Mouse (Mus musculus): ENCODE measurements around the gene Ppp1r13l. TPM values are rescaled to one million over a fixed set of nuclear protein-coding genes. Genes with fewer than 3 reads are reported as not detected.

The Ppp1r13l gene
- polyA plus RNA-seq (2012; rRNA removed), result 21.4 and 23.5 TPM in 2 replicates

DNA sequence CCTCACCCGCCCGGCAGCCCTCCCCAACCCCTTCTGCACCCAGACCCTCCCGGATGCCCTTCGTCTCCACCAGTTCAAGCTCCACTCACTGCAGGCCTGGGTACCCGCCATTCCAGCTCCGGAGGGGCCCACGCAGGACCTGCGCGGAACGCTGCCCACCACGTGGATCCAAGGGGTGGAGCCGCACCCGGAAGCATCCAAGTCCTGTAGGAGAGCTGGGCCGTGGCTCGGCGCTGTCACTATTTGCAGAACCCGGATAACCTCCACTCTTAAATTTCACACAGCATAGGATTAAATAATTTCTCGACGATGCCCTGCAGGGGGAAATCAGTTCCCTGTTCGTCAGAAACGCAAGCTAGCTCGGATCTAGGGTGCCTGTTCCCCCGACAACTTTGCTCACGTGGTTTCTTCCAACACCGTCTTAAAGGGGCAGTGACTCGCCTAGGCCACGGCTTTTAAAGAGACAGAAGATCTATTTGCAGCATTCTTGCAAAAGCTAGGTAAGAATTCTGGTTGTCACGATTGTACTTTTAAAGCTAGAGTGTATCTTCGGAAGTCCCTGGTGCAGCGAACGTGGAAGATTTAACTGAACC is at the start of gene Ppp1r13l, which contains the start of gene Cd3eap:
Ppp1r13l (plus strand) TSS at position 451 of the 593 bp plus-strand sequence.
Cd3eap (minus strand) TSS at position 185 of the 593 bp plus-strand sequence.

DNA sequence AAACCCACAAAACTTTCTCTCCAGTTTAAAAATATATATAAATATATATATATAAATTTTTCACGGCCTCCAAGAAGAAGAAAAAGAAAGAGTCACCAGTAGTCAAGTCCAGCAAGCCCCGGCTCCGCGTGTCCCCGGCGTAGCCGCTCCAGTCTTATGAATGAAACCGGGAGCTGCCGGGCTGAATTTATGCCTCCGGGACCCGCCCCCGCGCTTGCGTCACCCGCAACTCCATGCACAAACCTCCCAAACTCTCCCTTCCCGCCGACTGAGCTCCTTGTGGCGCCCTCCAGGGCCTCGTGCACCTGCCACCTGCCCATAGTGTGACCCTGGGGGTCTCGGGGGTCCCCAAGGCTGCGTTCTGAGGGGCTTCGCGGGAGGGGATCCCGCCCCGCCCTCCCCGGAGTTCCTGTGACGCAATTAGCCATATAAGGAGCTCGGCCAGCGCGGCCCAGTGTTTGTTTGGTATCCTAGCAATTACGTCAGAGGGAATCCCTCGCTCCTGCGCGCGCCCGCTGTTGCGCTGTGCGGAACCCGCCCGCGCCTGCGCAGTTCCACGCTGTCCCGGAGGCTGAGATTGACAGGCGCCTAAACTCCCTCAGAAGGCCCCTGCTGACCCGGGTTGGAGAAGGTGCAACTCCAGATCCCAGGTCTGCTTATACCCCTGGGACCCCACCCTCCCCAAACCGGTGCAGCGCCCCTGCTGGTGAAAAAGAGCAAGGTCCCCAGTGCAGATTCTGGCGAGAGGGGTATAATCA is 49.5 kb upstream of the Ppp1r13l start, which contains the start of gene Fosb:
Fosb (minus strand) TSS at position 168 of the 758 bp plus-strand sequence.

DNA sequence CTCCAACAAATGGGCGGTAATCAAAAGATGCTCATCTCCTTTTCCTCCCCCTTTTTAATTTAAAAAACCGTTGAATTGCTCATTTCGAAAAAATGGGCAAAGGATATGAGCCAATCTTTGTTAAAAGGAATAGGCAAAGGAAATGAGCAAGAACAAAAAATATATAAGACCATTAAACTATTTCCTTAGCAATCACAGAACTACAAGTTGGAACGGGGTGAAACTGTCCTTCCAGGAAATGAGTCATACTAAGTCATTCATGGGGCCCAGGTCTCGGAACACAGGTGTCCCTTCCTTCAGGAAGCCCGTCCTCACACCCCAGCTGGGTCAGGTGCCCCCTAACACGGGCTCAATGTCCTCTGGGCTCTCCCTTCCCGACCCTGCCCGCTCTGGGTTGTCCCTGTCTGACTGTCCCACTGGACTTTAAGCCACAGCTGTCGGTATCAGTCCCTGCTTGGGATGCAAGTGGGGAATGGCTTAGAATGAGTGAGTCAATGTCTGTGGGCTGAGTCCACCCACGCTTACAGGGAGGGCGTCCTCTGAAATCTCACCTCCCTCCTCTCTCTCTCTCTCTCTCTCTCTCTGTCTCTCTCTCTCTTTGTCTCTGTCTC is 15.2 kb upstream of the Ppp1r13l start, which contains the start of gene Ercc1:
Ercc1 (plus strand) TSS at position 542 of the 611 bp plus-strand sequence.

DNA sequence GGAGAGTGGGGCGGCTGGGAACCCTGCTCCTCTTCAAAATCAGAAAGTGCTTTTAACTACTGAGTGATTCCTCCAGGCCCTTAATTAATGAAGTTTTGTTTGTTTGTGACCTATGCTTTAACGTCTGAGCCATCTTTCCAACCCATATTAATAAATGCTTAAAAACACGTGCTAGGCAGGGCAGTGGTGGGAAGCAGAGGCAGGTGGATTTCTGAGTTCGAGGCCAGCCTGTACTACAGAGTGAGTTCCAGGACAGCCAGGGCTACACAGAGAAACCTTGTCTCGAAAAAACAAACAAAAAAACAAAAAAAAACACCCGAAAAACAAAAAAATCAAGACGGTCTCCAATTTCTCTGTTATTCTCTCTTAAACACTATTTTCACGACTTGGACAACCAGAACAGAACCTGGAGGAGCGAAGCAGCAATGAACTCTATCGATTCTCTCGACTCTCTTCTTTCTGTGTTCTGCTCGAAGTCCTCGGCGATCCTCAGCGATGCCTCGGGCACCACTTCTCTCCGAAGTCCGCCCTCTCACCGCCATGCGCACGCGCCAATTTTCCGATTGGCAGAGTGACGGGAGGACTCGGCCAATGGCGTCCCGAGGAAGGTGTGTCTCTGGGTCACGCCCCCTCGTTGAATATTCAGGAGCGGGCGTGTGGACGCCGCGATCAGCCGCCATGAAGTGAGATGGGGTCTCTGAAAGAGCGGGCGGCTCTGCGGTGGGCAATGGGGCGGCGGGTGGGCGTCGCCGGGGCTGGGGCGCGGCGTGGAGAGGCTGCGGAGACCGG is 22.0 kb downstream of the Ppp1r13l start, which contains the start of gene Ercc2:
Ercc2 (plus strand) TSS at position 634 of the 789 bp plus-strand sequence.

DNA sequence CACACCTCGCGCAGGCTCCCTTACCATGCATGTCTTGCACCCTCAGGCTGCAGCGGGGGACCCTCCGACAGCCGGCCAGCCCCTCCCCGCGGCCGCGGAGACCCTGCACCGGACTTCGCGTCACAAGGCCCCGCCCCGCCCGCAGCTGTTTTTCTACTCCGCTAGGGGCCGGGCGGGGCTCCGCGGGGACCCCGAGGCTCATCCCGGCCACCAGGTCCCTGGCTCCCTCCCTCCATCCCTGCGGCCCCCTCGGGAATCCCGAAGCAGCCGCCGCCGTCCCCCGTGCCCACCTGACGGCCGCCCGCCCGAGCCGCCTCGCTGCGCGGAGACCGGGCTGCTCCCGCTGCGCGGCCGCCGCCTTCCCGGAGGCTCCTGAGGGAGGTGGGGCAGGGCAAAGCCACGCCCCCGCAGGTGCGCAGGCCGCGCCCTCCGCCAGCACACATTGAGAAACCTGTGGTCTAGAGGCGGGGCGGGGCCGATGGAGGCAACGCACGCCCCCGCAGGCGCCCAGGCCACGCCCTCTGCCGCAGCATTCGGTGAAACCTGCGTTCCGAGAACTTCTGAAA is 44.3 kb downstream of the Ppp1r13l start, which contains the start of gene Klc3:
Klc3 (minus strand) TSS at position 374 of the 566 bp plus-strand sequence.

DNA sequence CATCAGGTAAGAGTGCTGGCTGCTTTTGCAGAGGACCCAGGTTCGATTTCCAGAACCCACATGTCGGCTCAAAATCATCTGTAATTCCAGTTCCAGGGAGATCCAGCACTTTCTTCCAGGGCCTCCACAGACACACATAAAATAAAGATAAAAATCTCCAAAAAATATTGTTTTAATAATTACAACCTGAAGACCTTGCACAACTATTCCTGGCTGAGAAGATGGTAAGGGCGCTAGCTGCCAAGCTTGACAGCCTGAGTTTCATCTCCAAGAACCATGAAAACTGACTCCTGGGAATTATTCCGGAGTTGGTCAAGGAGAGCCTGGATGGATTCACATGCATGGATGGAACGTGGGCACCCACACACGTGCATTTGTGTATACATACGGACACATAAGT is 44.9 kb downstream of the Ppp1r13l start, which contains the start of gene Ckm:
Ckm (plus strand) TSS at position 301 of the 400 bp plus-strand sequence.

Other genes with a start within 250 kb of the Ppp1r13l start
- gene Gm4969, start 241.4 kb upstream of the Ppp1r13l start, polyA plus RNA-seq (2012; rRNA removed), result 0.05 and 0.11 TPM in 2 replicates
- gene Fbxo46, start 239.9 kb upstream of the Ppp1r13l start, polyA plus RNA-seq (2012; rRNA removed), result 4.7 and 6.4 TPM in 2 replicates
- 7.6 and 10.2 TPM in 2 replicates for gene Qpctl, start 210.5 kb upstream of the Ppp1r13l start, polyA plus RNA-seq (2012; rRNA removed)
- gene Snrpd2, start 210.0 kb upstream of the Ppp1r13l start, polyA plus RNA-seq (2012; rRNA removed), result 3.1 and 3.8 TPM in 2 replicates
- 0.16 and 0.48 TPM in 2 replicates for gene Gipr, start 193.6 kb upstream of the Ppp1r13l start, polyA plus RNA-seq (2012; rRNA removed)
- gene Eml2, start 183.3 kb upstream of the Ppp1r13l start, polyA plus RNA-seq (2012; rRNA removed), result 25.7 and 35.9 TPM in 2 replicates
- 5.0 and 5.8 TPM in 2 replicates for gene Gpr4, start 147.2 kb upstream of the Ppp1r13l start, polyA plus RNA-seq (2012; rRNA removed)
- gene Opa3, start 131.4 kb upstream of the Ppp1r13l start, polyA plus RNA-seq (2012; rRNA removed), result 15.9 and 16.9 TPM in 2 replicates
- gene Vasp, start 87.9 kb upstream of the Ppp1r13l start, polyA plus RNA-seq (2012; rRNA removed), result 232 and 302 TPM in 2 replicates
- 0.23 and 1.3 TPM in 2 replicates for gene Ppm1n, start 79.7 kb upstream of the Ppp1r13l start, polyA plus RNA-seq (2012; rRNA removed)
- 25.7 and 26.9 TPM in 2 replicates for gene Rtn2, start 77.1 kb upstream of the Ppp1r13l start, polyA plus RNA-seq (2012; rRNA removed)
- gene Fosb, start 49.7 kb upstream of the Ppp1r13l start, polyA plus RNA-seq (2012; rRNA removed), result 1.1 and 2.1 TPM in 2 replicates
- gene Ercc1, start 15.0 kb upstream of the Ppp1r13l start, polyA plus RNA-seq (2012; rRNA removed), result 16.8 and 21.2 TPM in 2 replicates
- gene Cd3eap, start 266 bp upstream of the Ppp1r13l start, polyA plus RNA-seq (2012; rRNA removed), result 3.9 and 7.8 TPM in 2 replicates
- gene Ercc2, start 22.3 kb downstream of the Ppp1r13l start, polyA plus RNA-seq (2012; rRNA removed), result 25.1 and 27.9 TPM in 2 replicates
- gene Klc3, start 44.4 kb downstream of the Ppp1r13l start, polyA plus RNA-seq (2012; rRNA removed), result 16.2 and 18.5 TPM in 2 replicates
- 315 and 356 TPM in 2 replicates for gene Ckm, start 45.0 kb downstream of the Ppp1r13l start, polyA plus RNA-seq (2012; rRNA removed)
- gene Mark4, start 99.1 kb downstream of the Ppp1r13l start, polyA plus RNA-seq (2012; rRNA removed), result 10.8 and 27.7 TPM in 2 replicates
- 6.3 and 7.2 TPM in 2 replicates for gene Exoc3l2, start 103.6 kb downstream of the Ppp1r13l start, polyA plus RNA-seq (2012; rRNA removed)
- 7.3 and 15.7 TPM in 2 replicates for gene Bloc1s3, start 148.6 kb downstream of the Ppp1r13l start, polyA plus RNA-seq (2012; rRNA removed)
- gene Trappc6a, start 148.6 kb downstream of the Ppp1r13l start, polyA plus RNA-seq (2012; rRNA removed), result 119 and 179 TPM in 2 replicates
- 45.5 and 87.5 TPM in 2 replicates for gene Nkpd1, start 158.1 kb downstream of the Ppp1r13l start, polyA plus RNA-seq (2012; rRNA removed)
- gene Ppp1r37, start 203.3 kb downstream of the Ppp1r13l start, polyA plus RNA-seq (2012; rRNA removed), result 78.3 and 88.5 TPM in 2 replicates
- 7.5 and 7.9 TPM in 2 replicates for gene Zfp296, start 217.5 kb downstream of the Ppp1r13l start, polyA plus RNA-seq (2012; rRNA removed)
- gene Gemin7, start 217.8 kb downstream of the Ppp1r13l start, polyA plus RNA-seq (2012; rRNA removed), result 59.4 and 88.0 TPM in 2 replicates
- gene Clasrp, start 244.7 kb downstream of the Ppp1r13l start, polyA plus RNA-seq (2012; rRNA removed), result 68.5 and 172 TPM in 2 replicates

Data from stomach, adult 2 months (tissue).